Mouse (Mus musculus) spleen, postnatal 4 days (tissue): ENCODE measurements at regions not wholly inside any gene's neighbourhood (a gene's known extent, or its start where the extent isn't known, plus 50 kb on each side); places are given as distances from the start of the nearest gene placed in this dataset.

ENCODE experiments used
- DNase-seq, 2 experiments: peaks; one replicate each; pipeline ENCODE4 v3.0.0; 2022; ENCODE audit warnings: low spot score in 2 of 2

DNA sequence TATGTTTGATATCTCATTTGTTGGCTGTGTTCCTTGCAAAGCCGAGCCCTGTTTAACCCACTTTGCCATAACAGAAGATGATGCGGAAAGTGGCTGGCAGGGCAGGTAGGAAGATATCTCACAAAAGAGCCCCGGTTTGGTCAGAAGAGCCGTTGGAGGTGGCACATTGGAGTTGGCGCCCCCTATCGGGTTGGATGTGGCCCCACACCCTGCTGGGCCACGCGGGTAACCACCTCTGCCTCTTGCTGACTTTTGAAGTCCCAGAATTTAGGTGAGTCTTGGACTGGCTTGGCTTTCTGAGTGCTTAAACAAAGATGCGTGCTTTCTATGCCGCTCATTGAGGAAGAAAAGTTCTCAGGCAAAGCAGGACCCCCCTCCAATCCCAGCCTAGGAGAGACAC, 56.1 kb downstream of the Gm4791 start:
- no peak for DNase-seq

DNA sequence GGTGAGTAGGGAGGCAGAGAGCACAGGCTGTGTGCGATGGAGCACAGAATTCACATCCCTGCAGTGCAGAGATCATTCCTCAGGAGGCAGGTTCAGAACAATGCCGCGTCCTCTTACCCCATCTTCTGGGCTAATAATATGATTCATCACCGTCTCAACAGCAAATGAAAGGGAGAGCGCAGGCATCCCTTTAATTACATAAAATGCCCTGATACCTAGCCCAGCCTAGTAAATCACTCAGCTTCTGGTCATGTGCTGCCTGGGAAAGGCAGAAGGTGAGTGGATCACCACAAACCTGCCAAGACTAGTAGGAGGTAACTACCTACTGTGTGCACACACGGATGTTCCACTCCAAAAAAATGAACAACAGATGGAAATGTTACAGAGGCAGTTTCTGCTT, 57.0 kb downstream of the Gm4791 start:
- no peak for DNase-seq

DNA sequence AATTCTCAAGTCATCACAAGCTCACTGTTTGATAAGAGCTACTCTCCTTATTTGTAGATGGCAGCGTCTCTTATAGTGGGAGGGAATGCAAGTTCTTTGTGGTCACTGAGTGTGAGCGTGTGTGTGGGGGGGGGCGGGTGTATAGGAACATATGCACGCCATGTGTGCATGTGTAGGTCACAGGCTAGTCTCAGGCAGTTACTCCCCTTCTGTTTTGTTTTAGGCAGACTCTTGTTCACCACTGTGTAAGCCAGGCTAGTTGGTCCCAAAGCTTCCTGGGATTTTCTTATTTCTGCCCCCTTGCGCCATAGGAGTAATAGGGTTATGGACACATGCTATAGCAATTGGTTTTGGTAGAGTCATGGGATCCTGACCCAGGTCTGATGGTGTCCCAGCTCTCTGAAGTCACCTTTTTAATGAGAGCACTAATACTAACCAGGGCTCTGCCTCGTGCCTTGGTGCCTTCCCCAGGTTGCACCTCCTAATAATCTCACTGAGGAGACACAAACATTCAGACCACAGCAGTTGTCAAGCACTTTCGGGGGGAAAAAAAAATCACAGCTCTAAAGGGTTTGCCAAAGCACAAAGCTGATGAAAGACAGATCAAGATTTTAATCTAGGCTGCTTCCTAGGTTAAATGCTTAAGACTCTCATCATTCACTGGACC, 60.9 kb downstream of the Gm4791 start:
- no peak for DNase-seq

DNA sequence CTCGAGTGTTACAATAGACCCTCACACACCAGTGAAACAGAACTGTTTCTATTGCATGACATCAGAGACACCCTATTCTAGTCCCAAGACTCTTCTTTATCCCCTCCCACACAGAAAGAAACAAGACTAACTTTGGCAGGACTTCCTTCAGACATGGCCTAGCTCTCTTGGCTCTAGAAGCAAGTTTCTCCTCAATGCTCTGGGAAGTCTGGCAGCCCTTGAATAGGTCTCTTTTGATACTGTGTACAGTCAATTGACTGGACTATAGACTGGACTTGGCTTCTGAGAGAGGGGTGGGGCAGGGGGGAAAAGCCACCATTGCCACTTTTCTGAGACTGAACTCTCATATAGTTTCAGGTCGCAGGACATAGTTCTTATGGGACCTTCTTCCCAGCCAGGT, 62.2 kb downstream of the Gm4791 start:
- DNase-seq: no peak

DNA sequence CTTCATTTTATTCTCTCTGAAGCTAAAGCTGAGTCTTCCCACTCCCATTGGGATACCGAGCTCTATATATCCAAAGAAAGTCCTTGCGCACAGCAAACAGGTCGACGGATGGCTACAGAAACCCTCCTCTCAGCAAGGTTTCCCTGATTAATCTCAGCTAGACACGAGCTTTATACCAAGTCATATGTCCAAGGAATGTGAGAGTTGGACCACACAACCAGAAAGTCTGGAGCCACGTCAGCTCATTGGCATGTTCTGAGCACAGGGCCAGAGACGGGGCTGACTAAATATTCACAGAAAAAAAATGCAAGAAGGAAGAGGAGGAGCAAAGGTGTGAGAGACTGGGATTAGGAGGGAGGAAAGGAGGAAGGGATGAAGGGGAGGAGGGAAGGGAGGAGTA, 64.0 kb downstream of the Gm4791 start:
- DNase-seq: no peak

DNA sequence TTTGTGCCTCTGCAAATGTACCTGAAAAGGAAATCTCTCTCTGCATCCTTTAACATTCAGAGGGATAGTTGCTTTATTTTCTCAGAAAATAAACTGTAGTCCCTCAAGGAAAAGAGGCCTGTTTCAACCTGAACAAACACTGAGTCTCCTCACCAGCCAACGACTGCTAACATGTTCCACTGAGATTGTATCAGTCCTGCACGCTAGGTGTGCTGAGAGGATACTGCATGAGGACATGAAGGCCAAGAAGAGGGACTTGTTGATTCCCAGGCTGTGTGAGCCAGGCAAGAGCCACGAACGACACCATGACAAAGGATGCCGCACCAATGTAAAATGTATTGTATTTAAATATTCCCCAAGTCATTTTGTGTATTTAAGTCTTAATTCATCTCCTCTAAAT, 65.2 kb downstream of the Gm4791 start:
- DNase-seq: no peak

DNA sequence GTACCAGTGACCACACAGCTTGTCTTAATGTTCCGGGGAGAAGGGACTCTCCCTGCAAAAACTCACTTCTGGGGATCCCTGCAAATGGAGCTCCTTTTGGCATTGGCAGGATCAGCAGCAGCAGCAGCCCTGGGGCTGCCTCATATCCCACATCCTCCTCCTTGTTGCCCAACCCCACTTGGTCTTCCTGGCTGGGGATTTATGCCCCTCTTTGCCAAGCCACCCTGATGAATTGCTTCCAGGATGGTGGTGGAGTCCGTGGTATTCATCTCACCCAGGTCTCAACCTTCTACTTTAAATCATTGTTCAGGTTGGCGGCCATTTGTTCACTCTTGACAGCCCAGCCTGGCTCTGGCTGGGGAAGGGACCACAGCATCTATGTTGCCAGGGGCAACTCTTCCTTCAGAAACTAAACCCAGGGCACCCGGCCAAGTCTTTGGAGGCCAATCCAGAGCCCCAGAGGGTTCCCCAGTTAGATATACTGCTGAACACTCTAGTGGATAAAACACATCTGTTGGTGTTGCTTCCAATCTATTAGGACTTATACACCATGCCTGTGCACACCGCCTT, 66.0 kb downstream of the Gm4791 start:
- DNase-seq: no peak

DNA sequence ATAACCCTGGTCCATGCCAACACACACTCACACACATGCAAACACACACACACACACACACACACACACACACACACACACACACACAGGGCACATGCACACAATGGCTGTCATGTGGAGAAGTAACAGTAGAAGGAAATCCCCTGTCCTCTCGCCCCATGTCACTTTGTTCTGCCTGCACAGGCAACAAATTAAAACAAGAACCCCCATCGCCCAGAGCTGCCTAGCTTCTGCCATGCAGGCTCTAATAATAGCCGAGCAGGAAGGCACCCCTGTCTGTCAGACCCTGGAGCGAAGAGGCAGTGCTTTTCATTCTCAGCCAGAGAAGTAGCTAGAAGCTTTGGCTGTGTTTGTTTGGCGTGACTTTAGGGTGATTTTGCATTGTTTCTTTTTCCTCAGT, 70.9 kb downstream of the Gm4791 start:
- DNase-seq: no peak

DNA sequence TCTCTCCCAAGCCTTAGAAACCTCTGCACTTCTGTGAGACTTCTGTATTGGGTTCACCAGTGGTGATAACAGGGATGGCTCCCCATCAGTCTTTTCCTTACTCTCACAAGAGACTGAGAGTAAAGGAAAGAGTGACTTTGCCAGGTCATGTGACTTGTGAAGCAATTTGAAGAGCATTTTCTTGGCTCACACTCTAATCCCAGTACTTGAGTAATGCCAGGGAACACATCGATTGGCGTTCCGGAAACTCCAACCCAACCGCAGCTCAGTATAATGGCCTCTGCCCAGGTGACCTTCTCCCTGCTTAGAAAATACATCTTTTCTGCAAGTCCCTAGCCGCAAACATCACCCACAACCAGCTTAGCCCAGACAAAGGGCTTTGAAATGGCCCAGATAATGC, 72.4 kb downstream of the Gm4791 start:
- DNase-seq: no peak

DNA sequence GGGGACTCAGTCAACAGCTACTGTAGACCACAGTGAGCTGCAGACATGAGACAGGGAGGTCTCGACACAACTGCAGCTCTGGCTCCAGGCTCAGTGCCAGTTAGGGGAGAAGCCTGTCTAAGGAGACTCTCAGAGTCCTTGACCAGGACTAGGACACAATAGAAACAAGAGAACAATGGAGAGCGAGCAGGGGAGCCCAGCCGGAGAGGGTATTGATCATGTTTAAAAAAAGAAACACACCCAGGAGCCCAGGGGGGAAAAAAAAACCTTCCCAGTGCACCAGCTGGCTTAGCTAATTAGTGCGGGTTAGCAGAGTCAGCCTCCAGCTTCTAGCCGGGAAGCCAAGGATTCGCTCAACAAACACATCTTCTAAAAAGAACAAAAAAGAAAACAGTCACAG, 78.4 kb downstream of the Gm4791 start:
- DNase-seq: no peak

DNA sequence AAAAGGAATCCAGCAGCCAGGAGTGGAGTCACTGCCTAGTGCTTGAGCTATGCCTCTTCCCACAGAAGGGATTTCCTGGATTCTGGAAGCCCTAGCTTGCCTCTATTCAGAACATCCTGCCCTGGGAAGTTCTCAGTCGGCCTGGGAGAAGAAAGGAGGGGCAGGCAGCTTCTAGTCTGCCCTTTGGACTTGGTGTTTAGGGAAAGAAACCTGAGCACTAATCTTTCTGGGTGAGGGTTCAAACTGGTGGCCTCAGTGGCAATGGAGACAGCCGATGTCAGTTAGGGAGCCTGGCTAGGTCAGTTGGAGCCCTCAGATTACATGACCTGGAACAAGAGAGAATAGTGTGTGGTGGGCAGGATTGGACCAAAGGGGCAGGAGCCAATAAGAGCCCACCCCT, 78.9 kb downstream of the Gm4791 start:
- no peak for DNase-seq

DNA sequence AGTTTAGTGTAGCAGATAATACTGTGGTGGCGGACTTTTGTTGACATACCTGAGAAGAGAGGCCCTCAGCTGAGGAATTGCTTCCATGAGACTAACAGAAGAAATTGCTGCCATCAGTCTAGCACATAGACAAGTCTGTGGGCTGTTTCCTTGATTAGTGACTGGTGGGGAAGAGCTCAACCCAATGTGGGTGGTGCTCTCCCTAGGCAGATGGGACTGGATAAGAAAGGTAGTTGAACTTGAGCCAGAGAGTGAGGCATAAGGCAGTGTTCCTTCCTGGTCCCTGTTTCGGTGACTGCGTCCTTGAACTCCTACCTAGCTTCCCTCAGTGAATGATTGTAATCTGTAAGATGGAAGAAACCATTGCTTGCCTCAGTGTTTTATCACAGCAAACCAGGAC, 79.4 kb downstream of the Gm4791 start:
- no peak for DNase-seq

DNA sequence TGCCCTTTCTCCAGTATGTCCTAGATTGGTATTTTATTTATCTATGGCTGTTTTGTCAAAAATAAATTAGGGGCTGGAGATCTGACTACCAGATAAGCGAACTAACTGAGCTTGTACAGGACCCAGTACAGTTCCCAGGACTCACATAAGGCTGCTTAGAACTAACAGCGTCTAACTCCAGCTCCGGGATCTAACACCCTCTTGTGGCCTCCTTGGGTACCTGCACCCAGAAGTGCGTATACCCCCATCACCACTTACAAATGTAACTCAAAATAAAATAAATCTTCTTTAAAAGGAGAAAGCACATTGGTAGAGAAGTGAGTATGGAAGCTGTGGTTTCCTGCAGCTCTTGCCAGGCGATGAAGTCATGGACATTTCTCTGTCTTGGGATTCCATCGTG, 82.9 kb downstream of the Gm4791 start:
- DNase-seq: no peak

DNA sequence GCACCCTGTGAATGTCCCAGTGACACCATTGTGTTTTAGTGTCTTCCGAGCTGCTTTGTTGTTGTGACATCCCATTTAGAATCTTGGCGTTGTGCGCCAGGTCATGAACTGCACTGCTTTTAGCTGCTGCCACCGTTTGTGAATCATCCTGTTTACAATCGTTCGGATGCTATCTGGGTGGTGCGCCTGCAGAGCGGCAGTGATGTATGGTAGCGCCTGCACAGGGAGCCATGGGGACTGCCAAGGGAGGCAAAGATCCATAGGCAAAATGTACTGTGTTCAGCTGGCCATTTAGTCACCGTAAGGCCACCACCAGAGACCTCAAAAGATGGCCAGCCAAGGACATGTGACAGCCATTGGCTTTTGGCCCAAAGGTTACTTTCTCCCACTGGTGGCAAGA, 93.3 kb downstream of the Gm4791 start:
- DNase-seq: no peak

DNA sequence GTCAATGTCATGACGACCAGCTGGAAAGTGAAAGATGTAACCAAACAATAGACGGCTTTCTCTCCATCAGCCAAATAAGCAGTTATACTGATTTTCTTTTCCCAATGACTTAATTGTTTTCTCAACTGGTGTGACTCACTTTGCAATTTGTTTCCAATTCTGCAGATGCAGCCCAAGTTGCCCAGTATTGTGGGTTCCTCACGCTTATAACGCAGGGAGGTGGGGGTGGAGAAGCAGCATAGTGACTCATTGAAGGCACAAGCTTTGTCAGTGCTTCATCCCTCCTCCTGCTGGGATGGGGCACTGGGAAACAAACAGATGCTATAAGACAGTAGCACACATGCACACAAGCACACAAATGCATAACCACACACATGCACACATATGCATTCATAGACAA, 97.1 kb downstream of the Gm4791 start:
- no peak for DNase-seq

DNA sequence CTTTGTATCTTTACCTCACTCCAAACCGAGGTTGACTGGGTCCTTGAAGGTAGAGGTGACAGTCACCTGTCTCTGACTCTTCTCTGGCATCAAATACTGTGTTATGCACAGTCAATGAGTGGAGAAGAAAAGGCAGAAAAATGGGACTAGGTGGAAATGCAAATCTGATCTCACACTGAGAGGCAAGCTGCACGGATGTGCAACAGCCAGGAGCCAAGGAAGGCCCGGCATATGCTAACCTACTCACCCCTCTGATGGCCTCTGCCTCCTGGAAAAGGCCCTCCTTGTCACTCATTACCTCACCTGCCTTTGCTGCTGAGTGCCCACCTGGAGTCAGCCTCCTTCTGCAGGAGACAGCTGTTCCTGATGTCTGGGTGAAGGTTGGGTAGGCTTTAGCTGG, 104.8 kb downstream of the Gm4791 start:
- no peak for DNase-seq

DNA sequence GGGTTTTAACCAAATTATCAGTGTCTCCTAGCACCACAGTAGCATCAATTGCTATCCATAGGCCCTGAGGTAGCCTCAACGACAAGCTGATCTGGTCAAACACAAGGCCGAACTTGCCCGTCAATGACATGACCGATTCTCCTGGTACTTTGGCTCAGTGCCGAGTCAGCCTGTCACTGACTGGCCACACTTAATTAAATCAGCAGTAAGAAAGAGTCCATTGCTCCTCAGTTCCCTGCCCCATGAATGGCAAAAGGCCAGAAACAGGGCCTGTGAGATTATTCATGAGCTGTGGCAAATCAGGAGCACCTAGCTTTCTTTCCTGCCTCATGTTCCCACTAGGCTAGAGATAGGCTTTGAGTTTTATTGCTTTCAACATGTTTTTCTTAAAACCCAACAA, 105.4 kb downstream of the Gm4791 start:
- no peak for DNase-seq

DNA sequence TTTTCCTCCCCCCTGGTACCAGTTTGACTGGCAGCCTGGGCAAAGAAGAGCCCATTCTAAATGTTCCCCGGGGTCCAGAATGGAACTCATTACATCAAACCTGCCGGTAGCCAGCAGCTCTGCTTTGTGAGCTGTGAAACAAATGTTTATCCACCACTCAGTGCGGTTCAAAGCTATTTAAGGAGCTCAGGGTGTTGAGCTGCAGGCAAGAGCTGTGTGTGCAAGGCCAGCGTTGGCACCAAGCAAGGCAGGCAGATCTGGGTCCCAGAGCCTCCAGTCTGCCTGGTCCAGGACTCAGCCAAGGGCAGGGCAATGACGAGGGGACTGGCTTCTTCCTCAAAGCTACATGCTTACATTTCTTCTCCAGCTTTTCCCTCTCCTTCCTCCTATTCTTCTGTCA, 109.6 kb downstream of the Gm4791 start:
- no peak for DNase-seq

DNA sequence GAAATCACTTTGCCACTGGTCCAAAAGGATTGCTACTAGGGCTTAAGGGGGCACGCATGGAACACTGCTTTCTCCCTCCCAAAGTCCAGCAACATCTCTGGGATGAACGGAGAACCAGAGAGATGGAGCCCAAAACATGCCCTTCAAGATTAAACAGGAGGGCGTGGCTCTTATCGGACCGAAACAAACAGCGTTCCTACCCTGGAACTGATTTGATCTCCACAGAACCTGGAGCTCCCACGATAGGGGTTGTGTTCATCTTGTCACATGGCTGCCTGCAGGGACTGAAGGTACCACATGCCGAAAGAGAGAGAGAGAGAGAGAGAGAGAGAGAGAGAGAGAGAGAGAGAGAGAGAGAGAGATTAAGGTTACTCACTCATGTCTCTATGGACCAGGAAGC, 120.7 kb downstream of the Gm4791 start:
- DNase-seq: no peak

DNA sequence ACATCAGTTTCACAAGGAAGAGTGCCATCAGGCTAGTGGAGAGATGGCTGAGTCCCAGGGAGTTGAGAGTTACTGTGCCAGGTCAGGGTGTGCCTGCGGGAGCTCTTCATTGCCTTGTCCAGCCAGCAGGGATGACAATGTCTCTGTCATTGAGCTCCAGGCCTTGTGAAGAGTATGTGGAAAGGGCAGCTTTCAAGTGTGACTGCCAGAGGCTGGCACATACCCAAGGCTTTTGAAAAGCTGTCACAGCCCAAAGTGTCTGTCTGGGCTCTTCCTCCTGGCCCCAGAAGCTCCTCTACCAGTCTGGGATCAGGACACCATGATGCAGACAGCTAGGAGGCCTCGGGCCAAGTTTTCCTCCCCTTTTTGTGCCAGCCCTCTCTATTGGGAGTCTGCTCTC, 124.6 kb downstream of the Gm4791 start:
- DNase-seq: no peak

DNA sequence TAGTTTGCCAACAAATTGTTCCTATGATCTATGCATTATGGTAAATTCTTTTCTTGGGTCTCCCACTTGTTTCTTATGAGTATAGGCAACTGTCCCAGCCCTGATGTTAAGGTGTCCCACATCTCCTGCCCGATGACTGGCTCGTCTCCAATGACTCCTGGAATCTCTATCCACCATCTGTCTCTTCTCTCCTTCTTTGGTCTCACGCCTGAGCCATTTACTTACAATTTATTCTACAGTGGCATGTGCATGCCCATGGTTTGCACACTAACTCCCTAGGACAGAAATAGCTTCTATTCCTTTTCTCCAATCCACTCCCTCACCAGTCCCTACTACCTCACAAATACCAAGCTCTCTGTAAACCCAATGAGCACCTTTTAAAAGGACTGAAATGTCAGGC, 127.0 kb downstream of the Gm4791 start:
- DNase-seq: no peak

DNA sequence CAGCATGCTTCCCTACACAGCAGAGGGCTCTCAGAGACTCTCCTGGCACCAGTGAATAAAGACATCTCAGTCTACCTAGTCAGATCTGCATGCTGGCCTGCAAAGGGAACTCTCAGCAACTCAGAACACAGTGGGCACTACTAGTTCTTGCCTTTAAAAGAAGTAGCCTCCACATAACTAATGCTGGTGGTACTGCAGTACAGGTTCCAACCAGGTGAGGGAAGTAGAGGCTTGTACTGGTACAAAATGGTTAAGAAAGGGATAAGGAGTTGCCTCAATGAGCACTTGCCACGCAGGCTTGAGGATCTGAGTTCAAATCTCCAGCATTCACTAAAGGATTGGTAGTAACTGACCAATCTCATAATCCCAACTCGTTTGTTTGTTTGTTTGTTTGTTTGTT, 127.7 kb downstream of the Gm4791 start:
- no peak for DNase-seq

DNA sequence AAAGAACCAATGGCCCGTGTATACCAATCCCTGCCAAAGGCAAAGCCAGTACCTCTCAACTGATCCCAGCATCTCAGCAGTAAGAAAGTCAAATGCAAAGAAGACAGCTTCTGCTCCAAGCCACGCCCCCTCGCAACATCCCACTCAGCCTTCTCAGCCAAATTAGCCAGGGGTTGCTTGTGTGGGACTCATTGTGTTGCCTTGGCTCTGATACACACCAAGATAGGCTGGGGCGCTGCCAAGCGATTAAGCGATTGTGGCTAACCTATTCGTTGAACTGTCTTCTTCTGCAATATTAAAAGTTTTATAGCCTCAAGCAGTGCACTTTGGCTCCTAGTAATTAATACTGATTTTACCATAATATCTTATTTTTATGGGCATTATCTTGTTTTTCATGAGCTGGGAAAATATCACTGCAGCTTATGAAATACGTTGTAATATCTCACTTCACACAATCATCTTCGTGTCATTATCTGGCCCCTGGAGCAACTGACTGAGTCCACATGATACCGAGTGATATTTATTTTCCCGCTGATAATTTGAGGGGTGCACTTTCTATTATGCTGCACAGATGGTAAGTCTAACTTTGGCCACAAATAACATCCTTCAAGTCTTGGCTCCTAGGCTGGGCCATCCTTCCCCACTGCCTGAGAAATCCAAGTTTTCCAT, 129.3 kb downstream of the Gm4791 start:
- no peak for DNase-seq

DNA sequence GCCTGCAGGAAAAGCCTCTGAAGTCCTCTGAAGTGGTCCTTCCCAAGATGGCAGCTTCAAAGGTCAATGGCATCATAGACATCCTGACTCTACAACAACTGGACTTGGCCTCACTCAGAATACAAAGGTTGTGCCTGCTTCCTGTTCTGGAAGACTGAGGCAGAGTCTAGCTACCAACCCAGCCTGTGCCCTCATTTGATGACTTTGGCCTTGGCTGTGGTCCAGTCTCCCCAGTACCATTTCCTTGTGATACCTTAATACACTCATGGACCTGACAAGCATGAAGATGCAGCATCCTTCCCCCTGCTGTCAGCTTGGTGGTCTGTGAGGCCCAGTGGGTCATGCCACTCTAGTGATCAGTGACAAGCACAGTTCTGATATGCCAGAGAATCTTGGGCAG, 130.6 kb downstream of the Gm4791 start:
- DNase-seq: no peak
